ENCODE assay signal across 16 mouse cellular contexts in genomic region chr12:107800296-107800695, GRCm38 (mm10).
"Had no signal": no experiment of that assay in that cellular context is flagged by ENCODE, and none has a peak within 500 bp of the region (broad histone marks: within the 10 kb centered on the region; RNA-seq: fewer than 3 reads in every experiment).

No protein-coding gene starts in this region.

- H3K4me1 ChIP-seq: limb, embryonic 15.5 days; liver, embryonic 12.5 days; neural tube, embryonic 15.5 days had no signal

- ATAC-seq: liver, embryonic 12.5 days; midbrain, embryonic 13.5 days had no signal

- H3K36me3 ChIP-seq: limb, embryonic 15.5 days; liver, embryonic 12.5 days; midbrain, embryonic 13.5 days; neural tube, embryonic 15.5 days had no signal

- H3K4me2 ChIP-seq: limb, embryonic 15.5 days; liver, embryonic 12.5 days; lung, embryonic 14.5 days; midbrain, embryonic 13.5 days; neural tube, embryonic 15.5 days had no signal

- H3K4me3 ChIP-seq: limb, embryonic 15.5 days; liver, embryonic 12.5 days; midbrain, embryonic 13.5 days; myocyte; neural tube, embryonic 15.5 days had no signal

- H3K9ac ChIP-seq: limb, embryonic 15.5 days; liver, embryonic 12.5 days; lung, embryonic 14.5 days; midbrain, embryonic 13.5 days; neural tube, embryonic 15.5 days had no signal

- H3K27me3 ChIP-seq: limb, embryonic 15.5 days; liver, embryonic 12.5 days; midbrain, embryonic 13.5 days; neural tube, embryonic 15.5 days had no signal

- H3K9me3 ChIP-seq: limb, embryonic 15.5 days; liver, embryonic 12.5 days; midbrain, embryonic 13.5 days; neural tube, embryonic 15.5 days had no signal

- H3K27ac ChIP-seq: limb, embryonic 15.5 days; liver, embryonic 12.5 days; macrophage; midbrain, embryonic 13.5 days; neural tube, embryonic 15.5 days had no signal

- DNase-seq: kidney, adult 11 months; kidney, postnatal 10 days; kidney, postnatal 4 days; left cerebral cortex, postnatal 4 days; lung, embryonic 14.5 days; lung, postnatal 10 days; right cerebral cortex, adult 18-20 months; right cerebral cortex, postnatal 4 days; spleen, adult 18-20 months; thymus, postnatal 4 days had no signal
